Mouse (Mus musculus) lung, postnatal 0 days (tissue): ENCODE results near the gene Mfrp.

Source experiments
- CTCF ChIP-seq: IDR thresholded peaks from 2 replicates; pipeline ENCODE4 v1.5.1; 2016; ENCODE audit warnings: antibody characterized with exemption, mild to moderate bottlenecking
- EP300 ChIP-seq: IDR thresholded peaks from 2 replicates; pipeline ENCODE4 v1.6.1; 2016; ENCODE audit warnings: antibody characterized with exemption, mild to moderate bottlenecking, control low read depth

DNA sequence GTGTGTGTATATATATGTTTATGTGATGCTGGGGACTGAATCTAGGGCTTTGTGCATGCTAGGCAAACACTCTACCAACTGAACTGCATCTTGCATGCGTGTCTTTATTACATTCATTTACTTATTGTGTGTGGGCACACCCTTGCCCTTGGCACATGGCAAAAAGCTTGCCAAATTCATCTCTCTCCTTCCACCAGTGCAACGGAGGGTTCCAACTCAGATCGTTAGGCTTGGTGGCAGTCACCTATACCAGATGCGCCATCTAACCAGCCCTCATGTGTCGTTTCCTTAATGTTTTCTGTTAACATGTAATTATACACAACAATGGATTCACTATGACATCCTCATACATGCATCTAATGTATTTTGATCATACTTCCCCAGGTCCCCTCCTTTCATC lies 19.3 kb upstream of the Mfrp start:
- no peak for TF ChIP-seq CTCF
- TF ChIP-seq EP300: no peak
